Mouse (Mus musculus) G1E (cell line): ENCODE results near the gene Lsr.

Source experiments
- CTCF ChIP-seq: IDR thresholded peaks from 2 replicates; pipeline ENCODE4 v1.5.1; 2012; ENCODE audit warnings: low read depth, low read length, inconsistent platforms, mixed read lengths
- GATA1 ChIP-seq: IDR thresholded peaks from 2 replicates; pipeline ENCODE4 v1.6.1; 2012; ENCODE audit warnings: borderline replicate concordance, low read length, inconsistent platforms, mixed read lengths

DNA sequence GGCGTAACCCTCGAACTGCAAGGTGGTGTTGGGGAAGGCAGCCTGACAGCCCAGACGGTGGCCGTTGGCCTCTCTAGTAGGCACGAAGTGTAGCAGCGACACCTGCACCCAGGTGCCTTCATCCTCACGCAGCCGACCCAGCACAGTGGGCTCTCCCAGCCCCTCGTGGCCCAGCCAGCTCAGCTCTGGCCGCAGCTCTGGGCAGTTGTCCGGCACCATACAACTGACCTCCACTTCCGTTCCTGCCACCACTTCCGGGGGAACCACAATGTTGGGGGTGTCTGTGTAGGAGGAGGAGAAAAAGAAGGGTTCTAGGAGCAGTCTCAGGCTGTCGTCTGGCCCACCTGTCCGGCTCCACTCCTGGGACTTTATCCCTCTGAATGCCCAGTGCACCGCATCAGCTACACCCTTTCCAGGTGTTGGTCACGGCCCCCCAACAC is 64.3 kb downstream of the Lsr start:
- no peak for TF ChIP-seq CTCF
- TF ChIP-seq GATA1: no peak
